Mouse (Mus musculus) MEL (cell line): ENCODE data around the gene Prkcz.

Experiments
- CTCF ChIP-seq, 3 experiments: IDR thresholded peaks in 2 of 3; conservative IDR thresholded peaks in 1 of 3; 2 replicates each; pipeline ENCODE4 v1.5.1; 2011 to 2012; ENCODE audit warnings: low read length in 3 of 3, low read depth in 2 of 3, mild to moderate bottlenecking in 2 of 3, improper control_type of control experiment in 1 of 3, inconsistent platforms in 1 of 3, mixed read lengths in 1 of 3, moderate library complexity in 1 of 3; ENCODE audit not compliant: control insufficient read depth in 1 of 3, insufficient read depth in 1 of 3, poor library complexity in 1 of 3, severe bottlenecking in 1 of 3
- E2F4 ChIP-seq: IDR thresholded peaks from 2 replicates; pipeline ENCODE4 v1.6.1; 2011; ENCODE audit warnings: low read depth, low read length, improper control_type of control experiment, borderline replicate concordance
- ELF1 ChIP-seq: IDR thresholded peaks from 2 replicates; pipeline ENCODE4 v1.6.1; 2014; ENCODE audit warnings: low read depth, mild to moderate bottlenecking, inconsistent platforms, low read length, improper control_type of control experiment, moderate library complexity
- EP300 ChIP-seq, 2 experiments: IDR thresholded peaks; 2 replicates each; pipeline ENCODE4 v1.6.1; 2011; ENCODE audit warnings: improper control_type of control experiment in 2 of 2, low read length in 2 of 2, low read depth in 1 of 2, mild to moderate bottlenecking in 1 of 2
- GABPA ChIP-seq: IDR thresholded peaks from 2 replicates; pipeline ENCODE4 v1.6.1; 2012; ENCODE audit warnings: low read depth, mild to moderate bottlenecking, inconsistent platforms, low read length, improper control_type of control experiment, moderate library complexity
- GATA1 ChIP-seq: IDR thresholded peaks from 2 replicates; pipeline ENCODE4 v1.6.1; 2011; ENCODE audit warnings: low read depth, low read length, improper control_type of control experiment
- HCFC1 ChIP-seq: IDR thresholded peaks from 2 replicates; pipeline ENCODE4 v1.6.1; 2012; ENCODE audit warnings: low read depth, mild to moderate bottlenecking, inconsistent platforms, low read length, improper control_type of control experiment, moderate library complexity
- NELFE ChIP-seq: IDR thresholded peaks from 2 replicates; pipeline ENCODE4 v1.6.1; 2011; ENCODE audit warnings: low read depth, low read length, improper control_type of control experiment
- POLR2A ChIP-seq, 2 experiments: IDR thresholded peaks; 2 replicates each; pipeline ENCODE4 v1.6.1; 2011 to 2012; ENCODE audit warnings: low read length in 2 of 2, mild to moderate bottlenecking in 2 of 2, control low read depth in 1 of 2, improper control_type of control experiment in 1 of 2, low read depth in 1 of 2, moderate library complexity in 1 of 2; ENCODE audit not compliant: control insufficient read depth in 1 of 2, insufficient read depth in 1 of 2, poor library complexity in 1 of 2
- RAD21 ChIP-seq: IDR thresholded peaks from 2 replicates; pipeline ENCODE4 v1.6.1; 2011; ENCODE audit warnings: mild to moderate bottlenecking, low read depth, low read length, improper control_type of control experiment
- ZC3H11A ChIP-seq: IDR thresholded peaks from 2 replicates; pipeline ENCODE4 v1.6.1; 2012; ENCODE audit warnings: low read depth, mild to moderate bottlenecking, inconsistent platforms, low read length, improper control_type of control experiment
- ZNF384 ChIP-seq: IDR thresholded peaks from 2 replicates; pipeline ENCODE4 v1.6.1; 2012; ENCODE audit warnings: low read depth, mild to moderate bottlenecking, inconsistent platforms, low read length, improper control_type of control experiment

DNA sequence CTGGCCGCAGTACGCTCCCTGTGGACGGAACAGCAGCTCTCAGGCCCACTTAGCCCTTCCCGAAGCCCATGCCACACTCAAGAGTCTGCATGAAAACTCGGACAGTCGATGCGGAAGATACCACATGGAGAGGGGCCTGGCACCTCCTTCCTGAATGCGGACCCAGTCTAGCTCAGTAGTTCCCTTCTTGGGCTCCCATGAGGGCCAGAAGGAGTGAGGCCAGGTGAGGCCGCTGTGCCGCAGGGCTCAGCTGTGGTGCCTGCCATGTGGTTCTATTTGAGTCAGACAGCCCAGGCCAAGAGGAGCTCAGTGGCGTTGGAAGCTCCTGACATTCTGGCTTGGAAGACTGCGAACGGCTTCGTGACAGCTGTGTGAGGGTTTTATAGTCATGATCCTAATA lies 66.8 kb downstream of the Prkcz start:
- TF ChIP-seq EP300 (IDR thresholded peaks at IDR 0.05; ENCODE audit: low read depth in 1 of 2, low read length in 2 of 2) (no peak), RAD21 (no peak), CTCF (IDR thresholded peaks at IDR 0.05 in 2 of 3, conservative IDR thresholded peaks at IDR 0.05 in 1 of 3; ENCODE audit: control insufficient read depth in 1 of 3, insufficient read depth in 1 of 3, low read depth in 2 of 3, low read length in 3 of 3, poor library complexity in 1 of 3, severe bottlenecking in 1 of 3) (no peak), E2F4 (no peak), POLR2A (IDR thresholded peaks at IDR 0.05; ENCODE audit: control insufficient read depth in 1 of 2, insufficient read depth in 1 of 2, low read depth in 1 of 2, low read length in 2 of 2, poor library complexity in 1 of 2) (no peak), HCFC1 (no peak), GABPA (no peak), ZC3H11A (no peak), ZNF384 (no peak), NELFE (no peak), GATA1 (no peak), ELF1 (no peak)
